Mouse (Mus musculus): ENCODE results near the gene Bpifb2.

DNA sequence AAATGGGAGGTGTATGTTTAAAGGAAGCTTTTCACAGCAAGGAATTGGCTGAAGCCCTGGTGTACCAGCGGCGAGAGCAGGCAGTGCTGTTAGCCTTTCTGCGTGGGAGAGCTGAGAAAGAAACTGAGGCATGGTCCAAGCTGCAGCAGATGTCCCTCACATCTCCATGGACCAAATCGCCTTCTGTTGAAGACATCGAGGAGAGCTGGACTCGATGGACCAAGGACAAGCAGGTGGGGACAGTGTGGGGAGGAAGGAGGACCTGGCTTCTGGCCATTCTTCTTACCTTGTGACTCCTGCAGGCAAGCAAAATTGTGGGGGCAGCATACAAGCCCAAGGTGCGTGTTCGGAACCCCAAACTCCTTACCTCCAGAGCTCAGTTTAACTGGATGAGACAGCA is 32.0 kb upstream of the Bpifb2 start:
- TF ChIP-seq CTCF (IDR thresholded peaks at IDR 0.05; ENCODE audit: extremely low read depth, insufficient read depth, low read length) (no peak), POLR2A (IDR thresholded peaks at IDR 0.05; ENCODE audit: extremely low read depth, insufficient read depth, low read length) (no peak)

Measured in cortical plate, adult 2 months (tissue).